ENCODE assay signal across 10 mouse cellular contexts in the genomic region with DNA sequence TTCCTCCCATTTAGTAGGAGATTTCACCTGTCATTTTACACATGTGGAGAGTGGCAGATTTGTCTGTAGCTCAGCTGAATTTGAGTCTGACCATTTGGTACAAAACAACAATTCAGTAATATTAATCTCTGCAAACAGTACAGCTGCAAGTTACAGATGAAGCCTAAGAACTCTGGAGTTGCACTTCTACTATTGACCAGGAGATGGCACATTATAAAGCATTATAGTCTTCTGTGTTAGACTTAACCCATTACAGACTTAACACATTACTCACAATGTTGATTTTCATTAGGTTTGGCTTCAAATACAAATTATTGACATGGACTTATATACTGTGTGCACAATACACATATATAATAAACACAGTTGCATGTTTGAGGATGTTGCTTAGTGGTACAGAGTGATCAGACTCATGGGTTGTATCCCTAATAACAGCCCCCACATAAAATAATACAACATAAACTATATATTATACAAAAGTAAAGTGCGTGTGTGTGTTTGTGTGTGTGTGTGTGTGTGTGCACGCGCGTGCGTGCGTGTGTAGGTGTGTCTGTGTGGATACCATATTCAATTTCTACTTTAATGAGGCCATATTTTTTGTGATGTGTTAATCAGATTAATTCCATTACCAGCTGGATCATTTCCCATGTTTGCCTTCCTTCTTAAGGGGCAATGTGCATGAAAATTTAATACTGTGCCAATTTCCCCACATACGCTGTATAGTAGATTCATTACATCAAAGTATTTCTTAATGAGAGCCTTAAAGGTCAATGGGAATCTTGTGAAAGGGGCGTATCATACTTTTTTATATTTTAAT. TPM values are rescaled to one million over a fixed set of nuclear protein-coding genes. Genes with fewer than 3 reads are reported as not detected.
DNase-seq lines count a peak whose midpoint lies in the region; ATAC-seq lines count a peak whose summit lies in the region.
"Had no signal": no experiment of that assay in that cellular context is flagged by ENCODE, and none has a peak within 500 bp of the region (broad histone marks: within the 10 kb centered on the region; RNA-seq: fewer than 3 reads in every experiment).

No protein-coding gene starts in this region.

- no peaks in the 10 kb centered on the region for H3K9me3 ChIP-seq in forebrain, embryonic 16.5 days (ENCODE audit: control insufficient read depth, low read length)
- no peaks in the 10 kb centered on the region for H3K9me3 ChIP-seq in neural tube, embryonic 14.5 days (ENCODE audit: control insufficient read depth, low read length)

- intact Hi-C loops in left cerebral cortex, postnatal 14 days (cut with DNase I), result loop anchor here (5.0 kb wide), 1 partner anchor 891 kb away; no protein-coding TSS in a partner anchor
- intact Hi-C loops in gastrocnemius, postnatal 36 days (cut with DNase I), result no loop called here

- WGBS in forebrain, embryonic 16.5 days, result 62% methylated on average over 8 of the region's 8 CpGs
- 78% methylated on average over 8 of the region's 8 CpGs for WGBS in neural tube, embryonic 14.5 days

- no peak overlapping the region for H3K27ac ChIP-seq in forebrain, embryonic 16.5 days (ENCODE audit: low read length)
- no peak overlapping the region for H3K27ac ChIP-seq in neural tube, embryonic 14.5 days (ENCODE audit: low read depth, low read length)
- H3K27ac ChIP-seq: liver, embryonic 14.5 days had no signal

- peak; percentile 68 for ATAC-seq in forebrain, embryonic 16.5 days
- ATAC-seq in neural tube, embryonic 14.5 days (ENCODE audit: low read depth), result peak; percentile 56

- no peaks in the 10 kb centered on the region for H3K36me3 ChIP-seq in forebrain, embryonic 16.5 days (ENCODE audit: control insufficient read depth, insufficient read depth)
- H3K36me3 ChIP-seq in neural tube, embryonic 14.5 days (ENCODE audit: control insufficient read depth, insufficient read depth, low read length), result no peaks in the 10 kb centered on the region

- no peak overlapping the region for H3K4me3 ChIP-seq in forebrain, embryonic 16.5 days (replicated peaks; ENCODE audit: low read length)
- H3K4me3 ChIP-seq in neural tube, embryonic 14.5 days (ENCODE audit: low read depth, low read length), result no peak overlapping the region

- H3K9ac ChIP-seq in forebrain, embryonic 16.5 days (replicated peaks; ENCODE audit: low read depth, low read length), result no peak overlapping the region
- no peak overlapping the region for H3K9ac ChIP-seq in neural tube, embryonic 14.5 days (replicated peaks; ENCODE audit: low read depth, low read length)
- H3K9ac ChIP-seq: liver, embryonic 14.5 days had no signal

- H3K4me1 ChIP-seq in forebrain, embryonic 16.5 days (replicated peaks; ENCODE audit: control insufficient read depth, insufficient read depth, low read length), result no peaks in the 10 kb centered on the region; the same call in 1 of the 2 replicates
- no peaks in the 10 kb centered on the region for H3K4me1 ChIP-seq in neural tube, embryonic 14.5 days (ENCODE audit: control insufficient read depth, insufficient read depth, low read length)

- H3K27me3 ChIP-seq in forebrain, embryonic 16.5 days (replicated peaks; ENCODE audit: control insufficient read depth, insufficient read depth, low read length), result no peaks in the 10 kb centered on the region
- H3K27me3 ChIP-seq in neural tube, embryonic 14.5 days (ENCODE audit: control insufficient read depth, insufficient read depth, low read length), result no peaks in the 10 kb centered on the region

- DNase-seq in left cerebral cortex, postnatal 14 days (ENCODE audit: low spot score in 2 of 2), result peak; percentile 45 to 48
- no peak for DNase-seq in left cerebral cortex, adult 9 months (ENCODE audit: low spot score in 2 of 2)
- DNase-seq in R1 (ENCODE audit: low read depth, low spot score), result peak; percentile 29
- no peak for DNase-seq in gastrocnemius, postnatal 36 days
- DNase-seq in urinary bladder, postnatal 4 days (ENCODE audit: low spot score in 2 of 2), result no peak
- DNase-seq: adrenal gland, postnatal 10 days had no signal

- H3K4me2 ChIP-seq in forebrain, embryonic 16.5 days (ENCODE audit: low read length), result no peak overlapping the region
- H3K4me2 ChIP-seq in neural tube, embryonic 14.5 days (ENCODE audit: low read depth, low read length), result no peak overlapping the region

RNA-seq across cellular contexts. Expression of gene Luzp2, which starts 10.8 kb away (rescaled TPM):
- 10 to 100 TPM; 89.0 to 97.9 TPM for total RNA-seq in left cerebral cortex, postnatal 14 days (2021)
- 24.0 and 29.4 TPM in 2 replicates for polyA plus RNA-seq in forebrain, embryonic 16.5 days (2015; fragmentation: Nextera tagmentation; extraction: Ambion mirVana)
- 27.5 and 33.3 TPM in 2 replicates for polyA plus RNA-seq in neural tube, embryonic 14.5 days (2014; fragmentation: Nextera tagmentation; extraction: Ambion mirVana)
- under 1 TPM in 1 of 2 experiments, not detected in 1; 0.07 TPM for total RNA-seq in gastrocnemius, postnatal 36 days (2021)
- total RNA-seq: neutrophil, adult 5-6 weeks had no signal

Comparison
In these comparisons a context has a peak if more than half of its experiments do, and no peak if none do; other contexts are left out.
1. DNase-seq: peak in left cerebral cortex, postnatal 14 days (2 of 2) and R1 (single experiment); none in left cerebral cortex, adult 9 months (0 of 2), gastrocnemius, postnatal 36 days (0 of 2) and urinary bladder, postnatal 4 days (0 of 2).
2. RNA of gene Luzp2, which starts 10.8 kb away (total RNA-seq): 89.0 to 97.9 TPM in left cerebral cortex, postnatal 14 days; 0.07 TPM in gastrocnemius, postnatal 36 days; every median in the first group is over 10 times any median in the second.